Mouse (Mus musculus): ENCODE data around the gene Wdr46.

The Wdr46 gene

GRCm38 (mm10) chr17:33911813-33912414, 28.5 kb upstream of the Wdr46 start:
- peak; percentile 40 for DNase-seq

GRCm38 (mm10) chr17:33913264-33913663, 27.2 kb upstream of the Wdr46 start:
- peak; percentile 31 for DNase-seq

DNA sequence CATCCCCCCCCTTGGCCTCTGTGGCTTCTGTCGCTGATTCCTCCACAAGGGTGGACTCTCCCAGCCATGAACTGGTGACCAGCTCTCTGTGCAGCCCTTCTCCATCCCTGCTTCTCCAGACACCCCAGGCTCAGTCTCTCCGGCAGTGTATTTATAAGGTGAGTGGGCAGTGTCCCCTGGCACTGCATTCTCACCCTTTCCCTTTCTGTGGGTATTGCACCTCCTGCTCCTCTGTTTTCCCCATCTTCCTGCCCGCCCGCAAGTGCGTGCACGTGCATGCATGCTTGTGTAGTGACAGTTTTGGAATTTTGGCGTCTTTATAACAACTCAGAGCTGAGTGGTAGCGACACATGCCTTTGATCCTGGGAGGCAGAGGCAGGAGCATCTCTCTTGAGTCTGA, 26.6 kb upstream of the Wdr46 start:
- DNase-seq = peak; percentile 22

DNA sequence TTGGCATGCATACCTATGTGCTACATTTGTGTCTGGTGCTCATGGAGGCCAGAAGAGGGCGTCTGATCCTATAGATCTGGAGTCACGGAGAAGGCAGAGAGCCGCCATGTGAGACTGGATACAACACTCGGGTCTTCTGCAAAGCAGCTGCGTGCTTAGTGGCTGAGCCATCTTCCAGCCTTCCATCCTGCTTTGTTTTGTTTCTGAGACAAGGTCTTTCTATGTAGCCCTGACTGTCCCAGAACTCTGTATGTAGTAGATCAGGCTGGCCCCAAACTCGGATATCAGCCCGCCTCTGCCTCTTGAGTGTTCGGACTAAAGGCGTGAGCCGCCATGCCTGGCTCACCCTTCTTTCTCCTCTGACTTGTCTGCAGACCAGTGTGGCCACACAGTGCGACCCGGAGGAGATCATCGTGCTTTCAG, 25.5 kb upstream of the Wdr46 start:
- DNase-seq = peak; percentile 40

DNA sequence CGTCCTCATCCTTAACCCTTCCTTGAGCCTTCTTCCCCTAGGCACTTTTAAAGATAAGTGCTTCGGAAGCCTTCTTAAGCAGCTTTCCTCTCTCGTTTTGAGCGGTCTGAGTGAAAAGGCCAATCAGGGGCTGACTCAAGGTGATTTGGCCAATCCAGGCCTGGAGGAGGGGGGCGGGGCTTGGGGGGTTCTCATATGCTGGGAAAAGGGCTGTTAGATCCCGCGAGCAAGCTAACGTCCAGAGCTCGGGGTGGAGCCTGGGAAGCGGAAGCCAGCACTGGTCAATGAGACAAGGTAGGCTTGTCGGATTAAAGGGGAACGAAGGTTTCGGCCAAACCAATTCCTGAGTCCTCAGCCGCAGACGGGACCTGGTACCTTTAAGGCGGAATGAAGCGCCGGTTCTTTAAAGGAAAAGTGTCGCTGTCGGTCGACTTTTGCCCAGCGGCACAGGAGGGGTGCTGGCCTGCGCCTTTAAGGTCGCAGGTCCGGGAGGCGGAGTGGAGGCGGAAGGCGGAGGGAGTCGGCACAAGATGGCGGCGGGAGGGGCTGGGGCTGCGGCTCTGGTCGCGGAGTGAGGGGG, 24.7 kb upstream of the Wdr46 start, which contains the start of the genes Tapbp and Zbtb22:
Tapbp (plus strand) TSS at position 229 of the 580 bp plus-strand sequence.
Zbtb22 (plus strand) TSS at position 234 of the 580 bp plus-strand sequence.
- peak; percentile 97 for DNase-seq

- DNase-seq = no peak
Measured at GRCm38 (mm10) chr17:33916294-33916693, 24.2 kb upstream of the Wdr46 start.

GRCm38 (mm10) chr17:33916847-33917655, 23.4 kb upstream of the Wdr46 start:
- peak; percentile 47 for DNase-seq

DNA sequence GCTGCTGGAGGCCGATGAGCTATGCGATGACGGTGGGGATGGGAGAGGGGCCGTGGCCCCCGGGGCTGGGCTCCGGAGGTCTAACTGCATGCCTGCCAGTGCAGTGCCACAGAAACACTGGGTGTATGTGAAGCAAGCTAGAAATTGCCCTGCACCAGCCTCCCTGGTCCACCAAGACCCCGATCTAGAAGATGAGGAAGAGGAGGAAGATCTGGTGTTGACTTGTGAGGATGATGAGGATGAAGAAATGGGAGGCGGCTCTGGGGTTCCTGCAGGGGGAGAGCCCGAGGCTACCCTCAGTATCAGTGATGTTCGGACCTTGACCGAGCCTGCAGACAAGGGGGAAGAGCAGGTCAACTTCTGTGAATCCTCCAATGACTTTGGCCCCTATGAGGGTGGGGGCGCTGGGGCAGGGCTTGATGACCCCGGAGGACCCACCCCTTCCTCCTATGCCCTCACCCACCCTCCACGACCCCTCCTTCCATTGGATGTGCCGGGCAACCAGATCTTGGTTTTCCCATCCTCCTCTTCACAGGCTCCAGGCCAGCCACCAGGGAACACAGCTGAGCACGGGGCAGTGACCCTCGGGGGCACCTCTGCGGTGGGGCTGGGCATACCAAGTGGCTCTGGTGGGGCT, 22.7 kb upstream of the Wdr46 start:
- DNase-seq = no peak

GRCm38 (mm10) chr17:33918293-33919203, 21.9 kb upstream of the Wdr46 start:
- DNase-seq = peak; percentile 33

DNA sequence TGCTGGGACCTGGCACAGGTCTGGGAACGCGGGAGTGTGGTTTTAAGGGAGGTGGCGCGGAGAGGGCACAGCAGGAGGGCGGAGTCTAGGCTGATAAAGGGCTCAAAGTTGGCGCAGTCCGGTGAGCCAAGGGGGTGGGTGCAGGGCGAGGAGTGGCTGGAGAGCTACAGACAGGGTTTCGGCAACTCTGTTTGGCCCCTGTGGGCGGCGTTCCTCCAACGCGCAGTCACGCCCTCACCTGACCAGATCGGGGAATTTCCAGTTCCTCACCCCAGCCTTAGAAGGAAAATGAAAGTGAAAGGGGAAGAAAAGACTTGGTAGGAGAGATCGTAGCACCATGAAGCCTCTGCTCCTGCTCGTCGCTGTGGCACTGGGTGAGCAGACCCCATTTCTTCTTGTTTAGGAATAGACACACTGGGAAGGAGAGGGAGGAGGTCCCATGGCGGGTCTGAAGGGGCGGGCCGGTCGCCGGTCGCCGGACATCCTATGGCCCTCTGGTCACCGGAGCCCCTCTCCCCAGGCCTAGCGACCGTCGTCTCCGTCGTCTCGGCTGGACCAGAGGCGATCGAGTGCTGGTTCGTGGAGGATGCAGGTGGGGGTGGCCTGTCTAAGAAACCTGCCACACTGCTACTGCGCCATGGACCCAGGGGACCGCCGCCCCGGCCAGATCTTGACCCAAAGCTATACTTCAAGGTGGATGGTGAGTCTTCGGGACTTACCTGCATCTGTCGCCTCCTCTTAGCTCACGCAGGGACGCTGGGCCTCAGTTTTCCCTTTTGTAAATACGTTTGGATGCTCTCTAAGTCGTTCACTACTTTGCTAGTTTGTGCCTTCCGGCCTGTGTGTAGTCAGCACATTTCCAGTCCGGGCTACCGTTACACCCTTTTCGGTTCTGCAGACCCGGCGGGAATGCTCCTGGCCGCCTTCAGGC, 20.8 kb upstream of the Wdr46 start:
- peak; percentile 68 for DNase-seq

DNA sequence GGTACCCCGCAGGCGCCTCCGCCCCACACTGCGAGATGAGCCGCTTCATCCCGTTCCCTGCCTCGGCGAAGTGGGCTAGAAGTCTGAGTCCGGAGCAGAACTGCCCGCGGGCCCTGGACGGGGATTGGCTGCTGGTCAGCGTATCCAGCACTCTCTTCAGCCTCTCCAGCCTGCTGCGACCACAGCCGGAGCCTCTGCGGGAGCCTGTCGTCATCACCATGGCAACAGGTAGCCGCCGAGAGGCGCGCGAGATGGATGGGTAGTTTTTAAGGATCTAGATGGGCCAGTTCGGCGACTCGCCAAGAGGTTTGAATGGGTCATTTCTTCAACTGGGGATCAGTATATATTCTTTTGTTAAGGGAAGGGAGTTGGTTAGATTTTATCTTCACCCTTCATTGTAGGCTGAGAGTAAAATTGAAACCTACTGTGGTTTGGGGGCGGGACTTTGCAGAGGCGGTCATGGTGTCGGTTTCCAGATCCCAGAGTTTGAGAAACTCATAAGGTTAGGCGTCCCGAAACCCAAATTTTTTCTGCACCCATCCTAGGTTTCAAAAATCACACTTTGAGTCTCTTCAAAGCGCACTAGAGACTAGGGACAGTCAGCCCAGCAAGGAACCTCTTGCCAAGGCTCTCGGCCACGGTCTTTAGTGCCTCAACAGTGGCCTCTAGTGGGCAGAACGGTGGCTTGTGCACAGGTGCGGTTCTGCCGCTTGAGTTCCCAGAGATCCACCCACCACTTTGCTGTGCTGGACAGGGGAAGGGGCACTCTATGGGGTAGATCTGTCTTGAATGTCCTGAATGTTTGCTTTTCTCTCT, 20.0 kb upstream of the Wdr46 start:
- DNase-seq = peak; percentile 81

GRCm38 (mm10) chr17:33921361-33921760, 19.1 kb upstream of the Wdr46 start:
- DNase-seq = no peak

DNA sequence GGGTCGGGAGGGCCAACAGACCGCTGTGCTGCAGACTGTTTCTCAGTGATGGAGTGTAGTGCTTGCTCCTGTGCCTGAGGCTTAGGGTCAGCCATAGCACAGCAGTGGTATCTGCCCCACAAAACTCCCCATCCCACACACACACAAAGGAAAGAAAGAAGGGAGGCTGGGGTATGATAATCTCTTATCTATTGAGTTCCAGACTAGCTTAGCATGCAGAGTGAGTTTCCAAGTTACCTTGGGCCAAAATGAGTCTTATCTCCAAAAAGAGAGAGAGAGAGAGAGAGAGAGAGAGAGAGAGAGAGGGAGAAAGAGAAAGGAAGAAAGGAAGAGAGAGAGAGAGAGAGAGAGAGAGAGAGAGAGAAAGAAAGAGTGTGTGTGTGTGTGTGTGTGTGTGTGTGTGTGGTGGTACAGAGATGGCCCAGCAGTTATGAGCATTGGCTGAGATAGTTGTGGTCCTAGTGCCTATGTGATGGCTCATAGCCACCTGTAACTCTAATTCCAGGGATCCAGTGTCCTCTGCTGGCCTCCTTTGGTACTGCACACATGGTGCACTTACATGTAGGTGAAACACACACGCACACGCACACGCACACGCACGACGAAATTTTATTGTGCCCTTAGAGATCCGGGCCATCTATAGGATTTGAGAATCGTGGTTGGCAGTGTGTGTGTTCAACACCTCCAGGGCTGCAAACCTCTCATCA, 15.7 kb upstream of the Wdr46 start:
- DNase-seq = no peak

GRCm38 (mm10) chr17:33925406-33926116, 14.9 kb upstream of the Wdr46 start:
- no peak for DNase-seq

DNA sequence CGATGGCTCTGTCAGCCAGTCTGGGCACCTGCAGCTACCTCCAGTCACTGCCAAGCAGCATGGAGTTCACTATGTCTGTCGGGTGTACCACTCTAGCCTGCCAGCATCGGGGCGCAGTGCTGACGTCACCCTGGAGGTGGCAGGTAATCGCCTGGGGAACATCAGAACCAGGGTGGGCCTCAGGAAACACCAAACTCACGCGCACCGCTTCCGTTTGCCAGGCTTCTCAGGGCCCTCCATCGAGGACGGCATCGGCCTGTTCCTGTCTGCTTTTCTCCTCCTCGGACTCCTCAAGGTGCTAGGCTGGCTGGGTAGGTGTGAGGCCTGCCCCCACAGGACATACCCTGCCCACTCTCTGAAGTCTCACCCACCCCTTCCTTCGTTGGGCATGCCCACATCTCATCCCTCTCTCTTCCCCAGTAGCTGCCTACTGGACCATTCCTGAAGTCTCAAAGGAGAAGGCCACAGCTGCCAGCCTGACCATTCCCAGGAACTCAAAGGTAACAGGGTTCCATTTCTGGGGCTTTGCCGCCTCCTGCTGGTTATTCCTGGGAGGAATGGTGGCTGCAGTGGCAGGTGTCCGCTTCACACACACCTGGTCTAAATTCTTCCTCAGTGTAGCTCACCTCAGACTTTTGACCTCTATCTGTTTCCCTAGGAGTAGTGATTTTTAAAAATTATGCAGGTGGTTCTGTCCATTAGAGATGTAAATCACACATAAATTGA, 14.1 kb upstream of the Wdr46 start:
- DNase-seq = no peak

DNA sequence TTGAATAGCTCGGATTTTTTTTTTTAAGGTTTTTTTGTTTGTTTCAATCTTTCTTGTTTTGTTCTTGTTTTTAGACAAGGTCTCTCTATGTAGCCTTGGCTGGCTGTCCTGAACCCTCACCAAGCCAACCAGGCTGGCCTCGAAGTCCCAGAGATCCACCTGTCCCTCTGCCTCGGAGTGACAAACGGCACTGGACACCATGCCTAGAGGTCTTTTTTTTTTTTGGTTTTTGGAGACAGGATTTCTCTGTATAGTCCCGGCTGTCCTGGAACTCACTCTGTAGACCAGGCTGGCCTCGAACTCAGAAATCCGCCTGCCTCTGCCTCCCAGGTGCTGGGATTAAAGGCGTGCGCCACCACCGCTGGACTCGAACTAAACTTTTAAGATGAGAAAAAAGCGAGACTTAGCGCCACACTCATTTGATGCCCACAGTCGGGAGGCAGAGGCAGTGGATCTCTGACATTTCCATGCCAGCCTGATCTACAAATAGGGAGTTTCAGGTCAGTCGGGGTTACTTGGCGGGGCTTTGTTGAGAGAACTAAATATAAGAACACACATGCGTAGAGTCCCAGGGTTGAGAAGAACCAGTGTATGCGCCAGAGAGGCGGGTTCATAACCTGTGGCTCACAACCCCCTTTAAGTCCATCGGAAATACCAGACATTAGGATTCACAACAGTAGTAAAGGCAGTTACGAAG, 12.1 kb upstream of the Wdr46 start:
- no peak for DNase-seq
